Mouse (Mus musculus): ENCODE results near the gene Il17ra. TPM values are rescaled to one million over a fixed set of nuclear protein-coding genes. Genes with fewer than 3 reads are reported as not detected.

Il17ra gene
- total RNA-seq, 2 experiments from 2014 or later = 4.9 to 5.4 TPM

Other genes with a start within 250 kb of the Il17ra start
- not detected for gene D330020A13Rik, start 168.9 kb upstream of the Il17ra start, total RNA-seq (2021)
- under 1 TPM; 0.30 to 0.32 TPM for gene B4galnt3, start 168.7 kb upstream of the Il17ra start, total RNA-seq (2021)
- gene Kdm5a, start 99.1 kb upstream of the Il17ra start, total RNA-seq (2021) = 10 to 100 TPM; 29.1 to 31.2 TPM
- gene Ccdc77, start 98.9 kb upstream of the Il17ra start, total RNA-seq (2021) = 1 to 10 TPM; 4.6 to 7.7 TPM
- 10 to 100 TPM; 51.3 to 51.6 TPM for gene Tmem121b, start 30.6 kb downstream of the Il17ra start, total RNA-seq (2021)
- 10 to 100 TPM; 31.3 to 31.5 TPM for gene Hdhd5, start 68.1 kb downstream of the Il17ra start, total RNA-seq (2021)
- 1 to 10 TPM; 2.2 to 2.9 TPM for gene Cecr2, start 203.1 kb downstream of the Il17ra start, total RNA-seq (2021)

All from left cerebral cortex, postnatal 10 days (tissue).